Mouse (Mus musculus) gonadal fat pad, adult 2 months (tissue): ENCODE measurements around the gene Tns1. TPM values are rescaled to one million over a fixed set of nuclear protein-coding genes. Genes with fewer than 3 reads are reported as not detected.

ENCODE experiments used
- DNase-seq: peaks from one replicate; pipeline ENCODE4 v3.0.0-alpha.2; 2012; ENCODE audit warnings: low read depth
- polyA plus RNA-seq: library from polyadenylated mRNA; depleted of rRNA; stranded (reverse); fragments of >200 nt; gene quantifications from 2 replicates; pipeline ENCODE4 v1.2.3, GENCODE M21; 2012

The Tns1 gene
- polyA plus RNA-seq, 1 experiment = 292 TPM

GRCm38 (mm10) chr1:74059552-74059951 lies 64.7 kb downstream of the Tns1 start:
- no peak for DNase-seq

DNA sequence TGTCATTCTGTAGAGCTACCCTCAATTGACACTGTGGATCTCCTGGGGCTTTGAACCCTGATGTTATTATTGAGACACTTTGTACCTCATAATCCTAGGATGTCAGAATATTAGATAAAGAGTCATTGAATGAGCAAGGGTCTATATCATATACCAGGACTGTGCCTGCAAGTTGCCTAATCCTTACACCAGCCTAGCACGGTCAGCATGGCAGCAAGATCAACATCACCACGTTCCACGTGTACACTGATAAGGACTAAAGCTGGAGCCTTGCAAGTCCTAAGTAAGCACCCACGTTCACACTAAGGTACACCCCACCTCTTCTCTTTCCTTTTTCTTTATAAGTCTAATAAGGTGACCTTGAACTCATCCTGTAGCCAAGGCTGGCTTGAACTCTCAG lies 65.5 kb downstream of the Tns1 start:
- DNase-seq = no peak

DNA sequence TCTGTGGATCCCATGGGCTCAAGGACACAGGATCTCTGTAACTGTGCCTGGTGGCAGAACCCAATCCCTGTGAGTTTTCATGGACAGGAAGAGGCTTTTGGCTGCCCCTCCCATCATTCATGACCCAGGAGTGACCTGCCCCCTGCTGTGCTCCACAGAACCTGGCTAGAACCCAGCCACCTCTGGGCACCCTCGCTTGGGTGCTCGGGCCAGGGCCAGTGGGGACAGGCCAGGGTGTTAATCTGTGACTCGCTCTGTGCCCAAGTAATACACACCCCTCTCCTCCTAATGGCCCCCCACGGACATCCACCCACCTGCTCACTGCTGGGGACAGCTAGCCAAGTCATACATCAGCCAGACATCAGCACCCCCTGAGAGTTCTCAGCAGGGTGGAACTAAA lies 65.9 kb downstream of the Tns1 start:
- DNase-seq = no peak

DNA sequence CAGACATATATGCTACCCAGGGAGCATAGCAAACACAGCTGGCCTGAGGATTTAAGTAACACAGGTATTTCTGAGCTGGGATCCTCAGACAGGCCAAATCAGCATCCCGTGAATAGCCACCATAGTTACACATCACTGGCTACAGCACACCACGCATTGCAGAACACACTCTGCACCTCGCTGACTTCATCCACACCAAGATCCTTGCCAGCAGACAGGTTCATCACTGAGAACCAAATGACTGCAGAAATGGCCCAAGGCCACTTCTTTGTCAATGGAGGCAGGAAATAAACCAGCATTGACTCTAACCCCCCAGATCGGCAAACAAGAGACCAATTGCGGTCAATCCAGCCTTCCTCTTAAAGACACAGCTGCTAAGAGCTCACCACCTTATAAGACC lies 66.7 kb downstream of the Tns1 start:
- DNase-seq = no peak

DNA sequence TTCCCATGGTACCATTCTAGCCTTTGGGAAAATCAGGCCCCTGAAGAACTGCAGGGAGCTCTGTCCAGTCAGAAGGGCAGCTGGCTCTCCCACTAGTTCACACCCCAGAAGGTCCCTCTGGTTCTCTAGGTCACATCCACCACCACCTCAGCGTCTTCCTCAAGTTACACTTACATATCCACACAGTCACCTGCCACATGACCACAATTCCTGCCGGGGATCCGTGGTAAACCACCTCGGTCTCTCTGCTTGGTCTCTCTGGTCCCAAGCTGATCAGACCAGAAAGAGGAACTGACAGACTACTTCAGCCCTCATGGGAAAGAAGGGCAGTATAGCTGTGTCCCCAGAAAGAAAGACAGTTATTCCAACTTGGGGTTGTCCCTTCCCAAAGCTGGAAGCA lies 68.7 kb downstream of the Tns1 start:
- DNase-seq = no peak

GRCm38 (mm10) chr1:74054471-74054870 lies 69.8 kb downstream of the Tns1 start:
- no peak for DNase-seq

GRCm38 (mm10) chr1:74054007-74054406 lies 70.2 kb downstream of the Tns1 start:
- no peak for DNase-seq

GRCm38 (mm10) chr1:74053068-74053467 lies 71.2 kb downstream of the Tns1 start:
- no peak for DNase-seq

- no peak for DNase-seq
Measured at GRCm38 (mm10) chr1:74051349-74051748, 72.9 kb downstream of the Tns1 start.

- DNase-seq = no peak
Measured at GRCm38 (mm10) chr1:74049430-74049829, 74.8 kb downstream of the Tns1 start.

DNA sequence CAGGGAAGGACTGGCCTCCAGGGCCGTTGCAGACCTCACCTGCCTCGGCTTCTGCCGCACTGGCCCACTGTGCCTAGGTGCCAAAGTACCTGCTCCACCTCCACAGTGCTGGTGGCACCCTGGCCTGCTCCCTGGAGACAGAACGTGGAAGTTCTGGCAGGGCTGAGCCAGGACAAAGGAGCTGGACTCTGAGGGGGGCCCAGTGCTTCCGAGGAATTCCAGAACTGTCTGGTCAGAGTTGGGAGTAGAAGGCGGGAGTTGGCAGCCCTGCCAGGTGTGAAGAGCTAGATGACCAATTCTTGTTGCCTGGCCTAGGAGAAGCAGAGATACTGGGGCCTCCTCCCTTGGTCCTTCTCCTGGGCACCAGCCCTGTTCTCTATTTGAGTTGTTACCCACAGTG lies 76.5 kb downstream of the Tns1 start:
- no peak for DNase-seq

- DNase-seq = no peak
Measured at GRCm38 (mm10) chr1:74047311-74047710, 76.9 kb downstream of the Tns1 start.

DNA sequence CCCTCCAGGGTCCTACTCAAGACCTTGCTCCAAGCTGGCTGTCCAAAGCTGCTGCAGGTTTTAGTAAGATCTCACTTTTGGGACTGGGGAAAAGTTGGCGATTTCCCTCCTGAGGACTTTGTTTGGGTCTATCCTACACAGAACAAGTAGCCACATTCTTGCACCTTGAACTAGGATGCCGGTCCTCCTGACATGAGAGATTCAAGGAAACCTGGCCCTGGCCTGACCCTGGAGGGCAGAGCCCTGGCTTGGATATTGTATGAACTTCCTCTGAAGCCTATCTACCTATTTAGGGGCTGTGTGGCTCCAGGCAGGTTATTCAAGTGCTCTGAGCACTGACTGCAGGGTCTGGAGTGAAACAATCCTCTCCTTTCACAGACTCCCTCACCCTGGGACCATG lies 79.2 kb downstream of the Tns1 start:
- no peak for DNase-seq

DNA sequence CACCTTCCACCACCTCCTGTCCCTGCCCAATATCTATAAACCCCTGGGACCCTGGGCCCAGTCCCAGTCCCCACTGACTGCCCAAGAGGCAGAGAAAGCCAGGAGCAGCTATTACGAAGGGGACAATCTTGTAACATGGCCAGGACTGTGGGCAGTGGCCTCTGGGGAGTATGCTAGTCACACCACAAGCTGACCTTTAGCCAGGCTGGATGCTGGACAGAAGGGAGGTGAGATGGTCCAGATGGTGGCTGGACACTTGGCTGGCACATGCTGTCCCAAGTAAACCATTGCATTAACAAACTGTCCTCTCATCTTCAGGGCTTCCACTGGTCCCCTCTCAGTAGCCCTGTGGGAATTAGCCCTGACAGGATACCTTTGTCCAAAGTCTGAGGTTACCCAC lies 79.8 kb downstream of the Tns1 start:
- no peak for DNase-seq

DNA sequence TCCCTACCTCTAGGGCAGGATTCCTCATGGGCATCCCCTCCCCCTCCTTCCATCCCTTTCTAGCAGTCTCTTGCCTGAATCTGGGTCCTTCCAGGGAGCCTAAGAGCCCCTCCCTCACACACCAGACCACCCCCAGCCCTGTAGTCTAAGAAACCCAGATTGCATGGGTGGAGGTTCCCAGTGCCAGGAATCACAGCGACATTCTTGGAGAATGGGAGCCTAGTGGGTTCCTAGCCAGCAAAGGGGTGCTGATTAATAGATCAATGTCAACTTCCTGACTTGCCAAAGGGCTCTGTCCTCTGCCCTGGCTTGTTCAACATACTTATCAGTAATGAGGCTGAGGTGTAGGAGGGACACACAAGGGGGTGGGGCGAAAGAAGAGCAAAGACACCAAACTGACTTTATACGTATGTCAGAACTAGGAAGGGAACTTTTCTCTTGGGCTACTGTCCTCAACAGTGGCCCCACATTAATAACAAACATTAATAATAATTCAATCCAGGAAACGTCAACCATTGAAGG lies 80.6 kb downstream of the Tns1 start:
- no peak for DNase-seq

- no peak for DNase-seq
Measured at GRCm38 (mm10) chr1:74042711-74043467, 81.4 kb downstream of the Tns1 start.

GRCm38 (mm10) chr1:74041692-74042091 lies 82.6 kb downstream of the Tns1 start:
- DNase-seq = no peak

- DNase-seq = no peak
Measured at GRCm38 (mm10) chr1:74041178-74041577, 83.1 kb downstream of the Tns1 start.

DNA sequence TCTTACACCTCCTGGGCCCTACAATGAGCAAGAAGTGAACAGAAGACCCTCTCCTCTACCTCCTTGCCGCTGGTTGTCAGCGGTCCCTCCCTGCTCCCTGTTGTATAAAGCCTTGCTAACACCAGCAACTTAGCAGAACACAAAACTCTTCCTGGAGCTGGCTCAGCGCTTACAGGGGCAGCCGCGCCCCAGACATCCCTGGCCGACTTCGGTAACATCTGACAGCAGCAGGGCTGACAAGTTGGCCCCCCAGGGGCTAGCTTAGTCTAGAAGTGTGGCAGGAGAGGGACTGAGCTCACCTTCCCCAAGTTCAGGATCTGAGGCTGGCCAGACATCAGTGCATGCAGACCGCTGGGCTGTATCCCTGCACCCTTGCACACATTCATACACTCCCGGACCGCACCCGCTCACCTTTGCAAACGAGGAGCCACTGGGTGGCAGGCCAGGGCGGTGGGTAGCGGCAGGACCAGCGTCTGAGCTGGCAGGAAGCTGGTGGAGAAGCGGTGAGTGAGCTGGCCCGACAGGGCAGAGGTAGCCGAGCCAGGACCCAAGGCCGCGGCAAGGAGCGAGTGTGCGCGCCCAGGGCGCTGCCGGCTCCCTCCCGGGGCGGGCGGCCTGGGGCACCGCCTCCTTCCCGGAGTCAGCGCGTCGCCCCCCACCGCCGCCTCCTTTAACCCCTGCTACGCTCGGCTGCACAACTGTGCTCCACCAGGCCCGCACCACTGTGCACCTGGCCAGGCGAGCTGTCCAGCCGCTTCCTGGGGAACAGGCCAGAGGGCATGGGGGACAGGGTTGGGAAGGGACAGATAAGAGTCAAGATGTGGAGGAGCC lies 87.5 kb downstream of the Tns1 start:
- no peak for DNase-seq

DNA sequence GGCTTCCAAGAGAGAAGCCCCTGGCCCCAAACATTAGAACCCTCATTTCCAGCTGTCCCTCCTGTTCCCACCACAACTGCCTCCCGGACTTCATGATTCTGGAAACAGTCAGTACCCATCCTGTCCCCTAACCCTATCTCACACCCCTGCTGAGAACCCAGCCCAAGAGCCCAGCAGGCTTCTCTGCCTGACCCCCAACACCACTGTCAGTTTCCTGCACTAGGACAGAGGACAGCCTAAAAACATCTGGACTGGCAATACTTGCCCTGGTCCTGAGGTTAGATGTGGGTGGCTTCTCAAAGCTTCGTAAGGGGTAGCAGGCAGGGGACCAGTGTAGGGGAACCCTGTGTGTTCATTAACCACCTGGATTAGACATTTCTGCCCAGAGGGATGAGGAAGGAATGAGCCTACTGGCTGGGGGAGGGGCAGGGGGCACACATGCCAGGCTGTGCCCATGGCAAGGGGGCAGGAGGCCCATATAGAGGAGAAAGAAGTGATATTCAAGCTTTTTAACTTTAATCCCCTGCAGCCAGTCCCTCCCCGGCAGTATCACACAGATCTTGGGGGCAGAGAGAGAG lies 88.2 kb downstream of the Tns1 start:
- no peak for DNase-seq

- DNase-seq = no peak
Measured at GRCm38 (mm10) chr1:74035487-74035886, 88.8 kb downstream of the Tns1 start.

- DNase-seq = no peak
Measured at GRCm38 (mm10) chr1:74034736-74035135, 89.5 kb downstream of the Tns1 start.

- DNase-seq = no peak
Measured at GRCm38 (mm10) chr1:74034211-74034610, 90.0 kb downstream of the Tns1 start.
